Mouse (Mus musculus) kidney, embryonic 14.5 days (tissue): ENCODE data around the gene Clec2g. TPM values are rescaled to one million over a fixed set of nuclear protein-coding genes. Genes with fewer than 3 reads are reported as not detected.
"Not testable (repeated sequence)": the region's sequence is repeated elsewhere in the genome, so short reads cannot be mapped to it uniquely, and the experiment has no call there.

Experiments used
- ATAC-seq: fragments of 200-750 bp; cut with Nextera tagmentation; 2 replicates; pipeline ENCODE4 v1.8.0; 2017; ENCODE audit warnings: moderate number of reproducible peaks, mild to moderate bottlenecking, moderate TSS enrichment, moderate library complexity; ENCODE audit not compliant: low FRiP score, low TSS enrichment
- H3K27ac ChIP-seq: fragments of 300-500 bp; sonication (generic); 2 replicates; pipeline ENCODE4 v1.5.1; 2014; ENCODE audit warnings: low read depth, mild to moderate bottlenecking, low read length, moderate library complexity, mixed read lengths
- H3K27me3 ChIP-seq: fragments of 300-500 bp; sonication (generic); 2 replicates; pipeline ENCODE4 v1.6.1; 2014; ENCODE audit warnings: mild to moderate bottlenecking, low read length; ENCODE audit not compliant: control insufficient read depth, insufficient read depth
- H3K36me3 ChIP-seq: fragments of 300-500 bp; sonication (generic); 2 replicates; pipeline ENCODE4 v1.6.1; 2014; ENCODE audit warnings: low read length, mixed read lengths; ENCODE audit not compliant: control insufficient read depth, insufficient read depth
- H3K4me1 ChIP-seq: fragments of 300-500 bp; sonication (generic); 2 replicates; pipeline ENCODE4 v1.6.1; 2014; ENCODE audit warnings: low read length, mixed read lengths; ENCODE audit not compliant: control insufficient read depth, insufficient read depth
- H3K4me2 ChIP-seq: fragments of 300-500 bp; sonication (generic); replicated peaks from 2 replicates; pipeline ENCODE4 v1.6.1; 2014; ENCODE audit warnings: low read depth, mild to moderate bottlenecking, low read length
- H3K4me3 ChIP-seq: fragments of 300-500 bp; sonication (generic); 2 replicates; pipeline ENCODE4 v1.5.1; 2014; ENCODE audit warnings: mild to moderate bottlenecking, low read length
- H3K9ac ChIP-seq: fragments of 300-500 bp; sonication (generic); 2 replicates; pipeline ENCODE4 v1.6.1; 2014; ENCODE audit warnings: low read depth, mild to moderate bottlenecking, low read length, moderate library complexity
- H3K9me3 ChIP-seq: fragments of 300-500 bp; sonication (generic); 2 replicates; pipeline ENCODE4 v1.6.1; 2016; ENCODE audit warnings: low read length; ENCODE audit not compliant: control insufficient read depth
- WGBS: fragments of 180-500 bp; shearing (Covaris S2); extraction: QIAGEN DNeasy Blood & Tissue Kit; methylation state at CpG from one replicate; pipeline ENCODE4 v1.1.7; 2014; 5-methylcytosine and 5-hydroxymethylcytosine counted together
- polyA plus RNA-seq: library from polyadenylated mRNA; unstranded; fragments of >200 nt; fragmentation: Nextera tagmentation; extraction: Ambion mirVana; gene quantifications from 2 replicates; pipeline ENCODE4 v1.2.1, GENCODE M21; 2014

Clec2g gene
- polyA plus RNA-seq, result not detected in 2 replicates

DNA sequence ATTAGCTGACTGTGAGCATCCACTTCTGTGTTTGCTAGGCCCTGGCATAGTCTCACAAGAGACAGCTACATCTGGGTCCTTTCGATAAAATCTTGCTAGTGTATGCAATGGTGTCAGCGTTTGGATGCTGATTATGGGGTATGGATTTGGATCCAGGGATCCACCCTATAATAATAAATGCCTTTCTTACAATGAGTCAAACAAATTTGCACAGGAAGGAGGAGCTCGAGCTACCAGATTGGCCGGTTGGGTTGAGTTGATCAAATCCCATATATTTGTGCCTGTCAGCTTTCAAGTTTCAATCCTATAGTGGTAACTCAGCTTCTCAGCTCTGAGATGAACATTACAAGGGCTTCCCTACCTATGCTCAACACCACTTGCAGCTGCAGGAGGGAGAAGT lies at the start of gene Clec2g:
Gene Clec2g (plus strand): TSS at position 301 of the 400 bp plus-strand sequence.
- ATAC-seq, H3K27ac ChIP-seq, H3K4me2 ChIP-seq: not testable (repeated sequence)

DNA sequence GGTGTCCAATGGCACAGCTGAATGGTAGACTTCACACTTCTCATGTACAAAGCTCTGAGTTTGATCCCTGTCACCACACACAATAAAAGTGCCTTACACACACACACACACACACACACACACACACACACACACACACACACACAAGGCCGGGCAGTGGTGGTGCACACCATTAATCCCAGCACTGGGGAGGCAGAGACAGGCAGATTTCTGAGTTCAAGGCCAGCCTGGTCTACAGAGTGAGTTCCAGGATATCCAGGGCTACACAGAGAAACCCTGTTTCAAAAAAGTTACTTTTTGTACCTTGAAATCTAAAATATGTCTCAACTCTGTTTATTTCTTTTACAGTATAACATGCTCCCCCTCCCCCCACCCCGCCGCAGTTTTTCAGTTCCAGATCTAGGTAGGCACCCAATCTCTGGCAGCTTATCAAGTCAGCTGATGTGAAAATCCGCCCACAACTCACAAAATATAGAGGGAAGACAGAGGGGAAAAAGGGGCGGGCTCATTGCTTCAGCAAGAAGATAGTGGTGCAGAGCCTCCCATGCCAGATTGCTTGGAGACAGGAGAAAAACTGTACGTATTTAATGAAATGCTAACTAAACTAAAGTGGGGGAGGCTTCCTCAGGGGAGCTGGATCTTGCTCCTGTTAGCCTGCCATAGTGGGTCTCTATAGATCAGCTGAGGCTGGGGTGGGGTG lies 46.9 kb upstream of the Clec2g start, which contains the start of gene Clec2i:
Gene Clec2i (plus strand): TSS at position 498 of the 700 bp plus-strand sequence.
- H3K9ac ChIP-seq, H3K27me3 ChIP-seq, H3K36me3 ChIP-seq, H3K4me3 ChIP-seq, ATAC-seq, H3K27ac ChIP-seq, H3K9me3 ChIP-seq, H3K4me2 ChIP-seq, H3K4me1 ChIP-seq: not testable (repeated sequence)
- 88% methylated on average over 6 of the region's 6 CpGs for WGBS

More for the DNA sequence above, at the start of gene Clec2g:
- H3K9ac ChIP-seq, H3K4me1 ChIP-seq, H3K27me3 ChIP-seq, H3K4me3 ChIP-seq, H3K36me3 ChIP-seq, H3K9me3 ChIP-seq: not testable (repeated sequence)
- 90% methylated on average over 4 of the region's 4 CpGs for WGBS

DNA sequence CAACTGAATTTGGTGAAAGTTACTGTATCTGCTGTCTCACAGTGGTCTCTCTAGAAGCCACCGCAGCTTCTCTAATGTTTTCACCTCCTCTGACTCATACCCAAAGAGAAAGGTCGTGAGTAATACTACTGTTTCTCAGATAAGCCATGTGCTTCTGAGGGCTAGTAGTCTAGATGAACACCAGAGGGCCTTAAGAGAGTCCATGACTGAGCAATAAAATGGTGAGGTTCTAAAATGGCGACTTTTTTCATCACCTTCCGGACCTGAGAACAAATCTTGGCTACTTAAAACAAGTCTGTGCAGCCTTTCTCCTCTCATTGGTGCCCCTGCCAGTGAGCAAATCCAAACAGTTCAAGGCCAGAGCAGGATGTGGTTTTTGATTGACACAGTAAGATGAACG lies 45.3 kb upstream of the Clec2g start:
- WGBS, result 75% methylated on average over 5 of the region's 5 CpGs
- Histone ChIP-seq H3K27ac (no peak overlapping the region), H3K27me3 (no peaks in the 10 kb centered on the region), H3K4me1 (no peaks in the 10 kb centered on the region), H3K36me3 (no peaks in the 10 kb centered on the region), H3K4me3 (no peak overlapping the region), H3K9me3 (no peaks in the 10 kb centered on the region), H3K4me2 (no peak overlapping the region), H3K9ac (no peak overlapping the region)
- no peak for ATAC-seq

DNA sequence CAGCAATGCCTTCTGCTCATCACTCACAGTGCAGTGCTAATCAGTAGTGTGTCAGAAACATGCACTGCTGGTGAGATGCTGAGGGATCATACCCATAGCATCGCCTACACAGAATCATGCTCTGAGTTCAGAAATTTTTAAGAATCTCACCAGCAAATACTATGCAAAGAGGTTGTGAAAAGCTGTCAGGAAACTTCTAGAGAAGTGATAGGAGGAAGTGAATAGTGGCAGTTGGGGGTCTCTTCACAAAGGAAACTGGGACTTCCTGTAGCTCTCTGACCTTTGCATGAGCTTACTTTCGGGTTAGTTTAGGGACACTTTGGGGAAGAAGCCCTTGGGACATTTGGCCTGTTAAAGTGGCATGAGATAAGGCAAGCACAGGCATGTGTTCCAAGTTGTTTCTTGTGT lies 43.2 kb upstream of the Clec2g start, which contains the start of gene BC035044:
Gene BC035044 (minus strand): TSS at position 179 of the 408 bp plus-strand sequence.
- Histone ChIP-seq H3K4me3 (no peak within 1 kb of the TSS), H3K9me3 (no peaks in the 10 kb centered on the region), H3K4me1 (no peaks in the 10 kb centered on the region), H3K9ac (no peak within 1 kb of the TSS), H3K4me2 (no peak within 1 kb of the TSS), H3K27me3 (no peaks in the 10 kb centered on the region), H3K36me3 (no peaks in the 10 kb centered on the region), H3K27ac (no peak within 1 kb of the TSS)
- ATAC-seq, result no peak
- WGBS, result 75% methylated on average over 2 of the region's 2 CpGs

DNA sequence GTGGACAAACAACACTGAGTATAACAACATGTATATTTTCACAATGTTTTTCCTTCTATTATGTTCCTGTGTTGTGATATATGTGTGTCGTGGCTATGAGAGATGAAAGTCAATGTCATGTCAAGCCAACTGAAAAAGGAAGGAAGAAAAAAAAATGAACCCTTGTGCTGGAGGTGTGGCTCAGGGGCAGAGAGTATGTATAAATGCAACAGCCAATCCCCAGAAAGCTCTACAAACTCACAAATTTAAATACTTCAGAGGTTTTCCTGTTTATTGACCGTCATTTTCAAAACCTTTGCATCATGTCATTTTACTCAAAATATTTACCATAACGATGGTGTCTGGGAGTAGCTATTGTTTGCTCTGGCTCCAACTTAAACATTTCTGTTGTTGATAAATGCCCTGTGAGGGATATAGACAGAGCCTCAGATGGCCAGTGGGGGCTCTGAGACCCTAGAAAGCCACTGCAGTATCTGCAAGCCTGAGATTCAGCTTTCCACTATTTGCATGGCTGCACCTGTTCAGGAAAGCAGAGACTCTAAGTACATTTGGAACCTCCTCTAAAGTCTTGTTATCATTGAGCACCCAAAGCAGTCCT lies 38.7 kb upstream of the Clec2g start:
- Histone ChIP-seq H3K9ac (no peak overlapping the region), H3K9me3 (no peaks in the 10 kb centered on the region), H3K4me3 (no peak overlapping the region), H3K27me3 (no peaks in the 10 kb centered on the region), H3K36me3 (no peaks in the 10 kb centered on the region), H3K4me1 (no peaks in the 10 kb centered on the region), H3K27ac (no peak overlapping the region), H3K4me2 (no peak overlapping the region)
- WGBS, result 85% methylated on average over 3 of the region's 3 CpGs
- ATAC-seq, result no peak

DNA sequence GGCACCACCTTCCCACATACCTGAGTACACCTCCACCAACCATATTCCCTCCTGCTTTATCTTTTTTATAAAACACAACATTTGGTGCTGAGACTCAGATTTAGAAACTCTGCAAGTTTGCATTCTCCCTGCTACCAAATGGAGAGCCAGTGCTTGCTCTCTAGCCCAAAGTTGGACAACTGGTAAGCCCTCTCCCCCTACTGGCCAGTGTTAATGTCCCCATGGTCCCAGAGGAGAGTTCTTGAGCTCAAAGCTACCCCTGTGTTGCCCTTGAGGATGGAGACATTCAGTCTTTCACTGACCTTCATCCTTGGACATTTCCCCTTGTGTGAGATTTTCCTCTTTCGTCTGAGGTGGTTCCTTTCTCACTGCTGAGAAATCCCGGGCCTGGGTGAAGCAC lies 34.1 kb upstream of the Clec2g start:
- Histone ChIP-seq H3K9ac (no peak overlapping the region), H3K27me3 (no peaks in the 10 kb centered on the region), H3K4me2 (no peak overlapping the region), H3K36me3 (no peaks in the 10 kb centered on the region), H3K27ac (no peak overlapping the region), H3K4me3 (no peak overlapping the region), H3K4me1 (no peaks in the 10 kb centered on the region), H3K9me3 (no peaks in the 10 kb centered on the region)
- 85% methylated on average over 2 of the region's 2 CpGs for WGBS
- ATAC-seq, result no peak

DNA sequence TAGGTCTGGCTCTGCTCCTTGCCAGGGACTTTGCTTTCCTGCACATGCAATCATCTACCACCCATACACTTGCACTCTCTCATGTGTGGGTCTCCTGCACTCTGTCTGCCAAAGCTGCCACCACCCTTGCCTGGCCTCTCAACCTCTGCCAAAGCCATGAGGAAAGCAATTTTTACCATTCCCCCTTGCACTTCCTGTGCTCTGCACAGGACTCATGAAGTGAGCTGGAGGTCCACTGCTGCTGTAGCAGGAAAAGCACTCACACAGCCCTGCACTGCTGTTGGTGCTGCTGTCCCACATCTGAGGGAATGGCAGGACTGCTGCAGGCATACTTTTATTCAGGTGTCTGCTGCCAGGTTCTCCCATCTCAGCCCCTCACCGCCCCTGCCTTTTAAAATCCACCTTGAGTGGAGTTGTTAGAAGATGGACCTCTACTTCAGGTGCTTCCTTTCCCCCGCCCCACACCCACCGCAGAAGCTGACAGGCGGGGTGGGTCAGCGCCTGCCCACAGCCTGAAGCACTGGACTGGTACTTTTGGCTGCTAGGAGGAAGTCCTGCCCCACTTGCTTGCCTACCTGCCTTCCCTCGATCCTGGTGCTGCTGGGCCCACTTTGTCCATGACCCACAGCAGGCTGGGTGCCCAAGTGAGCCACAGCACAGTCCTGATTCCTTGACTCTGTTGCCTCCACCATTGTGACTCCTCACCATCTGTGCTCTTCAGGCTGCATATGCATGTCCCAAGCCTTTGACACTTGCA lies 33.2 kb upstream of the Clec2g start:
- not testable (repeated sequence) for H3K27ac ChIP-seq, H3K4me3 ChIP-seq, H3K4me2 ChIP-seq, H3K9me3 ChIP-seq, ATAC-seq, H3K36me3 ChIP-seq, H3K4me1 ChIP-seq, H3K9ac ChIP-seq, H3K27me3 ChIP-seq
- WGBS, result 85% methylated on average over 6 of the region's 6 CpGs

DNA sequence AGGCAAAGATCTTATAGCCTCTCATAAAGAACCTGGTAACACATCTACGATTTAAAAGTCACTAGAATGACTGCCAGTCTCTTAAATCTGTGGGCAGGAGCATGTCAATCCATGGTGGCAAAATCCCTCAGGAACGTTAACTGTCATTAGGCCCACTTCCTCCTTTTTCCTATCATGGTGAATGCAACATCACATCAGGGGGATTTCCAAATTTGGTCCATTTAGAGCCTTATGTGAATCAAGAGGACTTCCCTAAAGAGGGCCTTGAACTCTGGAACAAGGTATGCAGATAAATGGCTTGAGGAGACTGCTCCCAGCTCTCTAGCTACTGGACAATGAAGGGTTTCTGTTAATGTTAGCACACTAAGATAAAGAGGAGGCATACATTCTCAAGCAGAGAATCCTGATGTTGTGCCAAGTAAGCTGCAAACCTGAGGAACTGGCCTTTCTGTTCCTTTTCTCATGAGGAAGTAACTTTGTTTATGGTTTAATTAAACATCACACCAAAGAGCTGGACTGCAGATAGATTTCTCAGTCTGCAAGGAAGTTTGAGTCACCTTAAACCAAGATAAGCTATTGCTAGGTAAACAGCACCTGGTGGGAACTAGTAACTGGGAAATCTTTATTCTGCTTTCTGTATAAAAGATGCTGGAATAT lies 20.5 kb upstream of the Clec2g start:
- Histone ChIP-seq H3K27ac (no peak overlapping the region), H3K4me1 (no peaks in the 10 kb centered on the region), H3K4me2 (no peak overlapping the region), H3K9me3 (no peaks in the 10 kb centered on the region), H3K27me3 (no peaks in the 10 kb centered on the region), H3K36me3 (no peaks in the 10 kb centered on the region), H3K9ac (no peak overlapping the region), H3K4me3 (no peak overlapping the region)
- WGBS, result 78% methylated on average over 2 of the region's 2 CpGs
- no peak for ATAC-seq
